Comparison of ENCODE assay signal across 11 mouse cellular contexts in the genomic region with DNA sequence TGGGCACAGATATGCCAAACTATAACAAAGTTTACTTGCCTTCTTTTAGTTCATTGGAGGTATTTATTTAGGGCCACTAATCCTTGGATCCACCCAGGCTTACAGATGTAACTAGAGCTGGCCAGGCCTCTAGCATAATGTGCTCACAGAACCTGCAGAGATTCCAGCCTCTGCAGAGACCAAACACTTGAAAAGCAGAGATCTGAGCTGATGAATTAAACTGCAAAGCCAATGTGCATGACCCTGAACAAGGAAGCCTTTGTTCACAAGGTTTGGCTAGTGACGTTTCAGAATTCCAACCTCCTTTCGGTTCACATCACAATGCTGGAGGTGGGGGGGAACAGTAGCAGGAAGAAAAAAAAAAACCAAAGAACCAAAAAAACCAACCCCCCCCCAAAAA. TPM values are rescaled to one million over a fixed set of nuclear protein-coding genes. Genes with fewer than 3 reads are reported as not detected.
DNase-seq lines count a peak whose midpoint lies in the region; ATAC-seq and TF ChIP-seq lines count a peak whose summit lies in the region.
"Had no signal": no experiment of that assay in that cellular context is flagged by ENCODE, and none has a peak within 500 bp of the region (broad histone marks: within the 10 kb centered on the region; RNA-seq: fewer than 3 reads in every experiment).

No protein-coding gene starts in this region.

- H3K4me2 ChIP-seq in midbrain, embryonic 15.5 days: no peak overlapping the region
- H3K4me2 ChIP-seq in embryonic facial prominence, embryonic 14.5 days (ENCODE audit: low read depth, low read length): no peak overlapping the region
- H3K4me2 ChIP-seq in forebrain, postnatal 0 days (ENCODE audit: low read depth): no peak overlapping the region
- H3K4me2 ChIP-seq: heart, embryonic 11.5 days had no signal

- TF ChIP-seq CTCF in forebrain, postnatal 0 days (IDR thresholded peaks at IDR 0.05; ENCODE audit: low read depth): no peak

- H3K27me3 ChIP-seq in midbrain, embryonic 10.5 days (ENCODE audit: low read depth, poor library complexity, severe bottlenecking): no peaks in the 10 kb centered on the region
- H3K27me3 ChIP-seq in midbrain, embryonic 15.5 days (replicated peaks): no peaks in the 10 kb centered on the region
- no peaks in the 10 kb centered on the region for H3K27me3 ChIP-seq in embryonic facial prominence, embryonic 14.5 days (replicated peaks; ENCODE audit: control insufficient read depth, insufficient read depth, low read length)
- H3K27me3 ChIP-seq in forebrain, postnatal 0 days (ENCODE audit: insufficient read depth, low read length): no peaks in the 10 kb centered on the region

- DNase-seq in midbrain, embryonic 10.5 days (ENCODE audit: low spot score): peak; percentile 23
- peak; percentile 69 for DNase-seq in embryonic facial prominence, embryonic 14.5 days (ENCODE audit: low spot score)
- DNase-seq in forebrain, postnatal 0 days: no peak
- peak; percentile 85 for DNase-seq in retina, postnatal 1 day
- DNase-seq in left cerebral cortex, adult 18-20 months (ENCODE audit: low spot score in 2 of 2): no peak
- DNase-seq in heart, adult 9 months (ENCODE audit: low spot score in 2 of 2): no peak
- DNase-seq: cerebellum, postnatal 25 days; liver, postnatal 0 days; right cerebral cortex, postnatal 14 days had no signal

- H3K27ac ChIP-seq in midbrain, embryonic 10.5 days (replicated peaks): peak overlapping the region; percentile 67
- no peak overlapping the region for H3K27ac ChIP-seq in midbrain, embryonic 15.5 days
- no peak overlapping the region for H3K27ac ChIP-seq in embryonic facial prominence, embryonic 14.5 days (replicated peaks; ENCODE audit: low read depth, low read length)
- H3K27ac ChIP-seq in forebrain, postnatal 0 days (ENCODE audit: low read depth, low read length): no peak overlapping the region

- H3K36me3 ChIP-seq in midbrain, embryonic 10.5 days: peaks cover 36% of the 10 kb centered on the region
- no peaks in the 10 kb centered on the region for H3K36me3 ChIP-seq in midbrain, embryonic 15.5 days (replicated peaks)
- H3K36me3 ChIP-seq in embryonic facial prominence, embryonic 14.5 days (ENCODE audit: control insufficient read depth, insufficient read depth, low read length): no peaks in the 10 kb centered on the region
- H3K36me3 ChIP-seq in forebrain, postnatal 0 days (ENCODE audit: insufficient read depth): no peaks in the 10 kb centered on the region

- H3K9me3 ChIP-seq in midbrain, embryonic 10.5 days (replicated peaks): no peaks in the 10 kb centered on the region
- no peaks in the 10 kb centered on the region for H3K9me3 ChIP-seq in midbrain, embryonic 15.5 days
- no peaks in the 10 kb centered on the region for H3K9me3 ChIP-seq in embryonic facial prominence, embryonic 14.5 days (ENCODE audit: control insufficient read depth, low read length)
- H3K9me3 ChIP-seq in forebrain, postnatal 0 days (ENCODE audit: low read length): no peaks in the 10 kb centered on the region

- no peak overlapping the region for H3K9ac ChIP-seq in midbrain, embryonic 15.5 days
- no peak overlapping the region for H3K9ac ChIP-seq in embryonic facial prominence, embryonic 14.5 days (ENCODE audit: low read depth, low read length)
- no peak overlapping the region for H3K9ac ChIP-seq in forebrain, postnatal 0 days
- H3K9ac ChIP-seq: liver, postnatal 0 days had no signal

- peaks cover 32% of the 10 kb centered on the region for H3K4me1 ChIP-seq in midbrain, embryonic 10.5 days
- H3K4me1 ChIP-seq in midbrain, embryonic 15.5 days: no peaks in the 10 kb centered on the region
- H3K4me1 ChIP-seq in embryonic facial prominence, embryonic 14.5 days (ENCODE audit: control insufficient read depth, insufficient read depth, low read length): no peaks in the 10 kb centered on the region
- H3K4me1 ChIP-seq in forebrain, postnatal 0 days (ENCODE audit: insufficient read depth): no peaks in the 10 kb centered on the region

- WGBS in midbrain, embryonic 10.5 days: 10% methylated on average over 2 of the region's 2 CpGs
- WGBS in midbrain, embryonic 15.5 days: 7% methylated on average over 2 of the region's 2 CpGs
- WGBS in embryonic facial prominence, embryonic 14.5 days: 18% methylated on average over 2 of the region's 2 CpGs
- whole genome bisulfite sequencing in forebrain, postnatal 0 days: 8% methylated on average over 2 of the region's 2 CpGs

- no peak; the same call in 1 of the 2 replicates for ATAC-seq in midbrain, embryonic 15.5 days (replicated peaks)
- peak; percentile 61; the same call in 1 of the 2 replicates for ATAC-seq in embryonic facial prominence, embryonic 14.5 days (ENCODE audit: low read depth)
- ATAC-seq in forebrain, postnatal 0 days: peak; percentile 55
- ATAC-seq: liver, postnatal 0 days had no signal

- no peak overlapping the region for H3K4me3 ChIP-seq in midbrain, embryonic 10.5 days
- no peak overlapping the region for H3K4me3 ChIP-seq in midbrain, embryonic 15.5 days
- no peak overlapping the region for H3K4me3 ChIP-seq in embryonic facial prominence, embryonic 14.5 days (ENCODE audit: low read depth, low read length)
- no peak overlapping the region for H3K4me3 ChIP-seq in forebrain, postnatal 0 days (ENCODE audit: low read depth, low read length)

RNA-seq across cellular contexts. Expression of a gene that starts 28.0 kb away (rescaled TPM):
- polyA plus RNA-seq in midbrain, embryonic 10.5 days (2016; fragmentation: Nextera tagmentation; extraction: Ambion mirVana): 27.5 and 33.1 TPM in 2 replicates
- polyA plus RNA-seq in midbrain, embryonic 15.5 days (2015; fragmentation: Nextera tagmentation; extraction: Ambion mirVana): 9.9 and 11.0 TPM in 2 replicates
- 2.4 and 2.8 TPM in 2 replicates for polyA plus RNA-seq in embryonic facial prominence, embryonic 14.5 days (2014; fragmentation: Nextera tagmentation; extraction: Ambion mirVana)
- 6.5 and 14.4 TPM in 2 replicates for total RNA-seq in forebrain, postnatal 0 days (2014; rRNA removed)
- polyA plus RNA-seq in forebrain, postnatal 0 days (2015; fragmentation: Nextera tagmentation; extraction: Ambion mirVana): 1.6 and 3.5 TPM in 2 replicates
- 1 to 10 TPM; 4.8 to 7.2 TPM for total RNA-seq in left cerebral cortex, adult 18-20 months (2021)

RNA-seq across cellular contexts. Expression of a gene that starts 58.0 kb away (rescaled TPM):
- 2.7 and 3.3 TPM in 2 replicates for polyA plus RNA-seq in midbrain, embryonic 10.5 days (2016; fragmentation: Nextera tagmentation; extraction: Ambion mirVana)
- 5.7 and 7.8 TPM in 2 replicates for polyA plus RNA-seq in midbrain, embryonic 15.5 days (2015; fragmentation: Nextera tagmentation; extraction: Ambion mirVana)
- 7.0 and 8.5 TPM in 2 replicates for polyA plus RNA-seq in embryonic facial prominence, embryonic 14.5 days (2014; fragmentation: Nextera tagmentation; extraction: Ambion mirVana)
- 15.0 and 20.6 TPM in 2 replicates for total RNA-seq in forebrain, postnatal 0 days (2014; rRNA removed)
- 9.7 and 14.3 TPM in 2 replicates for polyA plus RNA-seq in forebrain, postnatal 0 days (2015; fragmentation: Nextera tagmentation; extraction: Ambion mirVana)
- total RNA-seq in left cerebral cortex, adult 18-20 months (2021): 10 to 100 TPM; 10.3 to 11.7 TPM

Comparison
In these comparisons a context has a peak if more than half of its experiments do, and no peak if none do; other contexts are left out.
1. DNase-seq: peak in midbrain, embryonic 10.5 days (single experiment), embryonic facial prominence, embryonic 14.5 days (single experiment) and retina, postnatal 1 day (single experiment); none in forebrain, postnatal 0 days (single experiment), left cerebral cortex, adult 18-20 months (0 of 2) and heart, adult 9 months (0 of 2).